9 mouse cellular contexts compared by ENCODE assay signal in genomic region chr19:28608277-28608676, GRCm38 (mm10).
DNase-seq lines count a peak whose midpoint lies in the region; ATAC-seq and TF ChIP-seq lines count a peak whose summit lies in the region.
"Had no signal": no experiment of that assay in that cellular context is flagged by ENCODE, and none has a peak within 500 bp of the region (broad histone marks: within the 10 kb centered on the region; RNA-seq: fewer than 3 reads in every experiment).

No protein-coding gene starts in this region.

- TF ChIP-seq CTCF in heart, postnatal 0 days (IDR thresholded peaks at IDR 0.05; ENCODE audit: low read depth) = no peak

- intact Hi-C loops in heart, postnatal 25 days (cut with DNase I) = no loop called here

- ATAC-seq in embryonic facial prominence, embryonic 11.5 days (replicated peaks; ENCODE audit: insufficient number of reproducible peaks, low FRiP score, low TSS enrichment, low read depth) = no peak
- ATAC-seq in heart, postnatal 0 days (ENCODE audit: insufficient read depth, low read depth) = 0 out of 2 replicates have a peak, but pooled peaks have one; percentile 20
- ATAC-seq in midbrain, embryonic 14.5 days (ENCODE audit: low FRiP score, low TSS enrichment) = no peak

- DNase-seq in heart, adult 18-20 months = peak; percentile 26 to 36
- DNase-seq in heart, postnatal 25 days (ENCODE audit: low spot score) = no peak
- DNase-seq in embryonic facial prominence, embryonic 11.5 days (ENCODE audit: low spot score) = peak; percentile 34
- no peak for DNase-seq in heart, postnatal 0 days (ENCODE audit: low spot score)
- peak; percentile 70 for DNase-seq in midbrain, embryonic 14.5 days
- no peak for DNase-seq in urinary bladder, adult 18-20 months (ENCODE audit: low spot score in 2 of 2)
- no peak for DNase-seq in testis, postnatal 14 days (ENCODE audit: low spot score)
- DNase-seq in right cerebral cortex, adult 18-20 months = no peak
- DNase-seq: lung, adult 2 months had no signal

- H3K27me3 ChIP-seq in embryonic facial prominence, embryonic 11.5 days (ENCODE audit: control insufficient read depth, insufficient read depth, low read length) = no peaks in the 10 kb centered on the region
- no peaks in the 10 kb centered on the region for H3K27me3 ChIP-seq in heart, postnatal 0 days (ENCODE audit: control insufficient read depth, insufficient read depth, low read length)
- peaks cover 23% of the 10 kb centered on the region for H3K27me3 ChIP-seq in midbrain, embryonic 14.5 days (ENCODE audit: control insufficient read depth, insufficient read depth, low read length)

- no peaks in the 10 kb centered on the region for H3K4me1 ChIP-seq in embryonic facial prominence, embryonic 11.5 days (ENCODE audit: control insufficient read depth, insufficient read depth, low read length)
- no peaks in the 10 kb centered on the region for H3K4me1 ChIP-seq in heart, postnatal 0 days (ENCODE audit: control insufficient read depth, insufficient read depth)
- peaks cover 14% of the 10 kb centered on the region; the same call in 1 of the 2 replicates for H3K4me1 ChIP-seq in midbrain, embryonic 14.5 days (ENCODE audit: control insufficient read depth, insufficient read depth, low read length)

- no peak for TF ChIP-seq EP300 in heart, postnatal 0 days (IDR thresholded peaks at IDR 0.05; ENCODE audit: low read depth)

- H3K4me2 ChIP-seq in embryonic facial prominence, embryonic 11.5 days (ENCODE audit: low read depth, low read length) = no peak overlapping the region
- no peak overlapping the region for H3K4me2 ChIP-seq in heart, postnatal 0 days (ENCODE audit: low read depth, low read length)
- H3K4me2 ChIP-seq in midbrain, embryonic 14.5 days (ENCODE audit: low read length) = no peak overlapping the region

- 71% methylated on average over 6 of the region's 6 CpGs for WGBS in embryonic facial prominence, embryonic 11.5 days
- 61% methylated on average over 6 of the region's 6 CpGs for WGBS in heart, postnatal 0 days
- WGBS in midbrain, embryonic 14.5 days = 36% methylated on average over 6 of the region's 6 CpGs

- H3K9ac ChIP-seq in embryonic facial prominence, embryonic 11.5 days (replicated peaks; ENCODE audit: low read length) = no peak overlapping the region
- no peak overlapping the region for H3K9ac ChIP-seq in heart, postnatal 0 days (replicated peaks; ENCODE audit: low read depth, low read length)
- H3K9ac ChIP-seq in midbrain, embryonic 14.5 days (replicated peaks; ENCODE audit: low read length) = no peak overlapping the region

- H3K9me3 ChIP-seq in embryonic facial prominence, embryonic 11.5 days (replicated peaks; ENCODE audit: control insufficient read depth, low read length) = no peaks in the 10 kb centered on the region
- H3K9me3 ChIP-seq in heart, postnatal 0 days (replicated peaks; ENCODE audit: control insufficient read depth, low read length) = no peaks in the 10 kb centered on the region
- H3K9me3 ChIP-seq in midbrain, embryonic 14.5 days (ENCODE audit: control insufficient read depth, low read length) = no peaks in the 10 kb centered on the region

- H3K36me3 ChIP-seq in embryonic facial prominence, embryonic 11.5 days (replicated peaks; ENCODE audit: control insufficient read depth, insufficient read depth, low read depth, low read length) = no peaks in the 10 kb centered on the region
- no peaks in the 10 kb centered on the region for H3K36me3 ChIP-seq in heart, postnatal 0 days (replicated peaks; ENCODE audit: control insufficient read depth, insufficient read depth, low read length)
- H3K36me3 ChIP-seq in midbrain, embryonic 14.5 days (ENCODE audit: control insufficient read depth, insufficient read depth, low read length) = no peaks in the 10 kb centered on the region

- no peak overlapping the region for H3K27ac ChIP-seq in embryonic facial prominence, embryonic 11.5 days (replicated peaks; ENCODE audit: low read depth, low read length)
- H3K27ac ChIP-seq in heart, postnatal 0 days (ENCODE audit: low read depth) = no peak overlapping the region
- H3K27ac ChIP-seq in midbrain, embryonic 14.5 days (replicated peaks; ENCODE audit: low read depth, low read length) = peak overlapping the region; percentile 37

- H3K4me3 ChIP-seq in embryonic facial prominence, embryonic 11.5 days (ENCODE audit: low read depth, low read length) = no peak overlapping the region
- H3K4me3 ChIP-seq in heart, postnatal 0 days (ENCODE audit: low read depth, low read length) = no peak overlapping the region
- no peak overlapping the region for H3K4me3 ChIP-seq in midbrain, embryonic 14.5 days (replicated peaks; ENCODE audit: low read depth, low read length)

Comparison
In these comparisons a context has a peak if more than half of its experiments do, and no peak if none do; other contexts are left out.
1. DNase-seq: peak in heart, adult 18-20 months (2 of 2), embryonic facial prominence, embryonic 11.5 days (single experiment) and midbrain, embryonic 14.5 days (single experiment); none in heart, postnatal 25 days (single experiment), heart, postnatal 0 days (single experiment), urinary bladder, adult 18-20 months (0 of 2), testis, postnatal 14 days (single experiment) and right cerebral cortex, adult 18-20 months (single experiment).